Mouse (Mus musculus): Measurements from ENCODE around the gene Cst8.

DNA sequence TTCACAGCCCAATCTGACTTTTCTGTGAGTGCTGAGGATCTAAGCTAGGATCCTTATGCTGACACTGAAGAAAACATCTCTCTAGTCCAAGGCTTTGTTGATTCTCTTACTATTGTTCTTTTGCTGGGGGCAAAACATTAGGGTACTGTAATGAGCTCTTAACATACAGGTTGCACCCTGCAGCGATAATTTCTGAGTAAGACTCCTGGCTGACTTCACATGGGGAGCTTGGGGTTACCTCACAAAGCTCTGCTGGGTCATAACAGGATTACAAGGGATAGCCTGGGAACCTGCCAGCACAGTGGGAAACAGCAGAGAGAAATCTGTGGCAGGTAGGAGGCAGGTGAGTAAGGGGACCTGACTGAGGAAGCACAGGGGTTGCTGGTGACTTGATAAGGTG lies 48.5 kb upstream of the Cst8 start, which contains the start of gene Cstl1:
- TF ChIP-seq POLR2A (IDR thresholded peaks at IDR 0.05; ENCODE audit: control insufficient read depth in 1 of 2, insufficient read depth in 1 of 2, low read depth in 1 of 2, low read length in 2 of 2, poor library complexity in 1 of 2) (no peak), ELF1 (IDR thresholded peaks at IDR 0.05; ENCODE audit: low read depth, low read length) (no peak), EP300 (IDR thresholded peaks at IDR 0.05; ENCODE audit: low read depth in 1 of 2, low read length in 2 of 2) (no peak), CTCF (IDR thresholded peaks at IDR 0.05 in 2 of 3, conservative IDR thresholded peaks at IDR 0.05 in 1 of 3; ENCODE audit: control insufficient read depth in 1 of 3, insufficient read depth in 1 of 3, low read depth in 2 of 3, low read length in 3 of 3, poor library complexity in 1 of 3, severe bottlenecking in 1 of 3) (no peak), POLR2AphosphoS2 (IDR thresholded peaks at IDR 0.05; ENCODE audit: low read length) (no peak), CHD1 (IDR thresholded peaks at IDR 0.05; ENCODE audit: low read depth, low read length) (no peak), RCOR1 (IDR thresholded peaks at IDR 0.05; ENCODE audit: low read depth, low read length) (no peak)
